Mouse (Mus musculus) ES-E14 (cell line): ENCODE data around the gene Dock2.

Experiments used
- CHD2 ChIP-seq: IDR thresholded peaks from 2 replicates; pipeline ENCODE4 v1.6.1; 2014; ENCODE audit warnings: mild to moderate bottlenecking, low read depth, low read length, inconsistent platforms
- MAFK ChIP-seq: IDR thresholded peaks from 2 replicates; pipeline ENCODE4 v1.6.1; 2014; ENCODE audit warnings: mild to moderate bottlenecking, low read depth, low read length, inconsistent platforms; ENCODE audit not compliant: insufficient read depth

DNA sequence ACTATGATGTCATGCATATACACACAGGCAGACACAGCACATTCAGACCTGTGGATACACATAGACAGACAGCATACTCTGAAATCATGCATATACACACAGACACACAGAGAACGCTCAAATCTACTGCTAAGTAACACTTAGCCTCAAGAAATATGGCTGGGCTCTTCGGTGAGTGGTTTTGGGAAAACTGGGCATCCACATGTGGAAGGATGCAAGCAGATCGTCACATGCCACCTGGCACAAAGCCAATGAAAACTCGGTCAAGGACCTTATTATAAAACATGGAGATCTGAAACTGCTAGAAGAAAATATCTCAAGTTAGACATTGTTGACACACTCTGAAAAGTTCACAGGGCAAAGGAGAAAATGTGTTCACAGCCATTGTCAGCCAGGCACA is 255.7 kb downstream of the Dock2 start:
- TF ChIP-seq CHD2 (no peak), MAFK (no peak)
